Mouse (Mus musculus) CH12.LX (cell line): Measurements from ENCODE around the gene Tnfrsf4.

ENCODE experiments used
- CHD2 ChIP-seq: IDR thresholded peaks from 2 replicates; pipeline ENCODE4 v1.6.1; 2011; ENCODE audit warnings: low read length, improper control_type of control experiment
- CTCF ChIP-seq, 2 experiments: IDR thresholded peaks in 1 of 2; conservative IDR thresholded peaks in 1 of 2; 2 replicates each; pipeline ENCODE4 v1.5.1; 2011 to 2012; ENCODE audit warnings: low read depth in 2 of 2, low read length in 2 of 2, improper control_type of control experiment in 1 of 2, inconsistent platforms in 1 of 2, mild to moderate bottlenecking in 1 of 2, moderate library complexity in 1 of 2
- ELF1 ChIP-seq: IDR thresholded peaks from 2 replicates; pipeline ENCODE4 v1.6.1; 2014; ENCODE audit warnings: low read depth, mild to moderate bottlenecking, inconsistent platforms, low read length, improper control_type of control experiment
- MAZ ChIP-seq: IDR thresholded peaks from 2 replicates; pipeline ENCODE4 v1.6.1; 2012; ENCODE audit warnings: low read depth, mild to moderate bottlenecking, inconsistent platforms, low read length, improper control_type of control experiment, moderate library complexity
- MYC ChIP-seq: IDR thresholded peaks from 2 replicates; pipeline ENCODE4 v1.6.1; 2011; ENCODE audit warnings: low read depth, mild to moderate bottlenecking, improper control_type of control experiment, low read length
- NRF1 ChIP-seq: IDR thresholded peaks from 2 replicates; pipeline ENCODE4 v1.6.1; 2014; ENCODE audit warnings: low read depth, mild to moderate bottlenecking, inconsistent platforms, low read length, improper control_type of control experiment, moderate library complexity
- TBP ChIP-seq: conservative IDR thresholded peaks from 2 replicates; pipeline ENCODE4 v1.6.1; 2011; ENCODE audit warnings: low read depth, low read length, improper control_type of control experiment
- TCF12 ChIP-seq: IDR thresholded peaks from 2 replicates; pipeline ENCODE4 v1.6.1; 2014; ENCODE audit warnings: low read depth, mild to moderate bottlenecking, inconsistent platforms, low read length, improper control_type of control experiment
- USF1 ChIP-seq: IDR thresholded peaks from 2 replicates; pipeline ENCODE4 v1.6.1; 2014; ENCODE audit warnings: low read depth, mild to moderate bottlenecking, inconsistent platforms, low read length, improper control_type of control experiment
- ZC3H11A ChIP-seq: IDR thresholded peaks from 2 replicates; pipeline ENCODE4 v1.6.1; 2012; ENCODE audit warnings: low read depth, mild to moderate bottlenecking, inconsistent platforms, low read length, improper control_type of control experiment
- ZNF384 ChIP-seq: IDR thresholded peaks from 2 replicates; pipeline ENCODE4 v1.6.1; 2012; ENCODE audit warnings: low read depth, low read length, improper control_type of control experiment, inconsistent platforms

DNA sequence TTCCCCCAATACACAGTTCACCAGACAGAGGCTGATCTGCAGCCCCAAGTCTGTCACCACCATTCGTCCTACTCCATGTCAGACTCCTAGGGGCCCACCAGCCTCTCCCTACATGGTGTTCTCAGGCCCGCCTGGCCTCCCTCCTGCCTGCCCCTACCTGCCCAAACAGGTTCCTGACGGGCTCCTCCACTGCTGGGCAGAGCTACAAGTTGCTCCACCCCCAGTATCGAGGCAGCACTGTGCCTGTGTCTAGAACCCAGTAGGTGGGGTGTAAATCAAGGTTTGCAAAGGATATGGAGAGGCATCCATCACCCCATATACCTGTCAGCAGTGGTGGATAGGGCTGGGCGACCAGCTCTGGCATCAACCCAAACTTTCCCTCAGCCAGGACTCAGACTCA lies 45.6 kb downstream of the Tnfrsf4 start, which contains the start of gene Ttll10:
- TF ChIP-seq CTCF (conservative IDR thresholded peaks at IDR 0.05 in 1 of 2, IDR thresholded peaks at IDR 0.05 in 1 of 2; ENCODE audit: low read depth in 2 of 2, low read length in 2 of 2), result no peak
- no peak for TF ChIP-seq CHD2
- TF ChIP-seq MYC, result no peak
- TF ChIP-seq ELF1, result no peak
- TF ChIP-seq NRF1, result no peak
- no peak for TF ChIP-seq TBP
- no peak for TF ChIP-seq ZNF384
- no peak for TF ChIP-seq MAZ
- no peak for TF ChIP-seq USF1
- TF ChIP-seq ZC3H11A, result no peak
- no peak for TF ChIP-seq TCF12
